Mouse (Mus musculus): ENCODE measurements around the gene Ear6.

GRCm38 (mm10) chr14:51871741-51872140 lies 18.2 kb downstream of the Ear6 start:
- TF ChIP-seq POLR2A (IDR thresholded peaks at IDR 0.05; ENCODE audit: extremely low read depth, insufficient read depth, low read length), result no peak
- no peak for TF ChIP-seq CTCF (IDR thresholded peaks at IDR 0.05; ENCODE audit: low read depth, low read length)

Measured in liver, adult 2 months (tissue).